Mouse (Mus musculus) liver, postnatal 0 days (tissue): ENCODE measurements around the gene Gprc5b.

Experiments
- CTCF ChIP-seq: sonication (generic); IDR thresholded peaks from 2 replicates; pipeline ENCODE4 v1.5.1; 2016; ENCODE audit warnings: antibody characterized with exemption, low read depth
- EP300 ChIP-seq: IDR thresholded peaks from 2 replicates; pipeline ENCODE4 v1.6.1; 2016; ENCODE audit warnings: antibody characterized with exemption, low read depth, mild to moderate bottlenecking

- no peak for TF ChIP-seq EP300
- no peak for TF ChIP-seq CTCF
These were observed 66.1 kb downstream of the Gprc5b start for GRCm38 (mm10) chr7:118928916-118929315.
